Mouse (Mus musculus) CH12F3 (cell line): ENCODE measurements around the gene Tll1.
"Not testable (repeated sequence)": the region's sequence is repeated elsewhere in the genome, so short reads cannot be mapped to it uniquely, and the experiment has no call there.

Source experiments
- in situ Hi-C: fragments of 300-500 bp; cut with MboI; formaldehyde crosslinking; loops from 2 replicates; pipeline ENCODE4 v1.14.3; 2020; ENCODE audit warnings: low sequenced_read_pairs

Gene Tll1

GRCm38 (mm10) chr8:64059867-64060266 is 146.2 kb downstream of the Tll1 start:
- in situ Hi-C loops = no loop called here

GRCm38 (mm10) chr8:64057571-64057970 is 148.5 kb downstream of the Tll1 start:
- in situ Hi-C loops = no loop called here

GRCm38 (mm10) chr8:64048556-64048955 is 157.5 kb downstream of the Tll1 start:
- in situ Hi-C loops = no loop called here

GRCm38 (mm10) chr8:64047963-64048505 is 158.0 kb downstream of the Tll1 start:
- in situ Hi-C loops = no loop called here

GRCm38 (mm10) chr8:64041303-64041884 is 164.7 kb downstream of the Tll1 start:
- in situ Hi-C loops = no loop called here

GRCm38 (mm10) chr8:64030672-64031385 is 175.2 kb downstream of the Tll1 start:
- in situ Hi-C loops = no loop called here

- in situ Hi-C loops = no loop called here
Measured at GRCm38 (mm10) chr8:64030081-64030480, 176.0 kb downstream of the Tll1 start.

- in situ Hi-C loops = no loop called here
Measured at GRCm38 (mm10) chr8:64029525-64029924, 176.5 kb downstream of the Tll1 start.

GRCm38 (mm10) chr8:64024359-64024758 is 181.7 kb downstream of the Tll1 start:
- in situ Hi-C loops = no loop called here

GRCm38 (mm10) chr8:64023579-64023978 is 182.5 kb downstream of the Tll1 start:
- in situ Hi-C loops = no loop called here

GRCm38 (mm10) chr8:64023027-64023426 is 183.0 kb downstream of the Tll1 start:
- in situ Hi-C loops = no loop called here

- in situ Hi-C loops = not testable (repeated sequence)
Measured at GRCm38 (mm10) chr8:63970612-63971391, 235.3 kb downstream of the Tll1 start.
